Mouse (Mus musculus) neural tube, embryonic 15.5 days (tissue): ENCODE results near the gene Sidt2. TPM values are rescaled to one million over a fixed set of nuclear protein-coding genes. Genes with fewer than 3 reads are reported as not detected.

Experiments used
- ATAC-seq: fragments of 200-750 bp; cut with Nextera tagmentation; 2 replicates; pipeline ENCODE4 v1.8.0; 2017; ENCODE audit warnings: mild to moderate bottlenecking, moderate TSS enrichment, moderate library complexity; ENCODE audit not compliant: low FRiP score
- H3K27ac ChIP-seq: fragments of 300-500 bp; sonication (generic); replicated peaks from 2 replicates; pipeline ENCODE4 v1.5.1; 2015; ENCODE audit warnings: mild to moderate bottlenecking, inconsistent platforms
- H3K27me3 ChIP-seq: fragments of 300-500 bp; sonication (generic); replicated peaks from 2 replicates; pipeline ENCODE4 v1.6.1; 2015; ENCODE audit warnings: inconsistent platforms
- H3K36me3 ChIP-seq: fragments of 300-500 bp; sonication (generic); 2 replicates; pipeline ENCODE4 v1.6.1; 2015; ENCODE audit warnings: inconsistent platforms
- H3K4me1 ChIP-seq: fragments of 300-500 bp; sonication (generic); 2 replicates; pipeline ENCODE4 v1.6.1; 2015; ENCODE audit warnings: inconsistent platforms
- H3K4me2 ChIP-seq: fragments of 300-500 bp; sonication (generic); 2 replicates; pipeline ENCODE4 v1.6.1; 2015; ENCODE audit warnings: inconsistent platforms, mild to moderate bottlenecking, moderate library complexity
- H3K4me3 ChIP-seq: fragments of 300-500 bp; sonication (generic); replicated peaks from 2 replicates; pipeline ENCODE4 v1.5.1; 2015; ENCODE audit warnings: mild to moderate bottlenecking, inconsistent platforms
- H3K9ac ChIP-seq: fragments of 300-500 bp; sonication (generic); replicated peaks from 2 replicates; pipeline ENCODE4 v1.6.1; 2015; ENCODE audit warnings: mild to moderate bottlenecking, inconsistent platforms
- H3K9me3 ChIP-seq: fragments of 300-500 bp; sonication (generic); replicated peaks from 2 replicates; pipeline ENCODE4 v1.6.1; 2016; ENCODE audit warnings: inconsistent platforms
- WGBS: fragments of 180-500 bp; shearing (Covaris S2); methylation state at CpG from one replicate; pipeline ENCODE4 v1.1.7; 2015; ENCODE audit warnings: mixed read lengths; 5-methylcytosine and 5-hydroxymethylcytosine counted together
- polyA plus RNA-seq: library from polyadenylated mRNA; unstranded; fragments of >200 nt; fragmentation: Nextera tagmentation; extraction: Ambion mirVana; gene quantifications from 2 replicates; pipeline ENCODE4 v1.2.1, GENCODE M21; 2015

Gene Sidt2
- polyA plus RNA-seq, 1 experiment from 2014 or later, result 49.2 TPM

DNA sequence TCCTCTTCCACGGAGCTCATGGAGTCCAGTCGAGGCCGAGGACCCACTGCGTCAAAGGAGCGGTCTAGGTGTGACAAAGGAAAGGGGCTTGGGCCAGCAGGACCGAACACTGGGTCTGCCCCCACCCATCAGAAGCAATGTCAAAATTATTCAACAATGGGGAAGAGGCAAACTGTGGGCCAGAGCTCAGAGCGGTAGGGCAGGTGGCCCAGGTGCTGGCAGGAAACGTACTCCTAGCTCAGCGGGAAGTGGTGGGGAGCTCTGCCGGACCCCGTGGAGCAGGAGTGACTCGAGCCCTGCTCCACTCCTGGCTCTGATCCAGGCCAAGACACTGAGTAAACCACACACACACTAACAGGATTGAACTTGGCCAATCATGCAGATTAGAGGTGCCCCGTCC lies 9.3 kb downstream of the Sidt2 start:
- H3K4me3 ChIP-seq, result no peak overlapping the region
- H3K27ac ChIP-seq, result no peak overlapping the region
- no peak for ATAC-seq
- no peaks in the 10 kb centered on the region for H3K9me3 ChIP-seq
- peaks cover 93% of the 10 kb centered on the region for H3K36me3 ChIP-seq
- WGBS, result 87% methylated on average over 13 of the region's 13 CpGs
- H3K9ac ChIP-seq, result no peak overlapping the region
- H3K4me2 ChIP-seq, result no peak overlapping the region
- no peaks in the 10 kb centered on the region for H3K27me3 ChIP-seq
- no peaks in the 10 kb centered on the region for H3K4me1 ChIP-seq

DNA sequence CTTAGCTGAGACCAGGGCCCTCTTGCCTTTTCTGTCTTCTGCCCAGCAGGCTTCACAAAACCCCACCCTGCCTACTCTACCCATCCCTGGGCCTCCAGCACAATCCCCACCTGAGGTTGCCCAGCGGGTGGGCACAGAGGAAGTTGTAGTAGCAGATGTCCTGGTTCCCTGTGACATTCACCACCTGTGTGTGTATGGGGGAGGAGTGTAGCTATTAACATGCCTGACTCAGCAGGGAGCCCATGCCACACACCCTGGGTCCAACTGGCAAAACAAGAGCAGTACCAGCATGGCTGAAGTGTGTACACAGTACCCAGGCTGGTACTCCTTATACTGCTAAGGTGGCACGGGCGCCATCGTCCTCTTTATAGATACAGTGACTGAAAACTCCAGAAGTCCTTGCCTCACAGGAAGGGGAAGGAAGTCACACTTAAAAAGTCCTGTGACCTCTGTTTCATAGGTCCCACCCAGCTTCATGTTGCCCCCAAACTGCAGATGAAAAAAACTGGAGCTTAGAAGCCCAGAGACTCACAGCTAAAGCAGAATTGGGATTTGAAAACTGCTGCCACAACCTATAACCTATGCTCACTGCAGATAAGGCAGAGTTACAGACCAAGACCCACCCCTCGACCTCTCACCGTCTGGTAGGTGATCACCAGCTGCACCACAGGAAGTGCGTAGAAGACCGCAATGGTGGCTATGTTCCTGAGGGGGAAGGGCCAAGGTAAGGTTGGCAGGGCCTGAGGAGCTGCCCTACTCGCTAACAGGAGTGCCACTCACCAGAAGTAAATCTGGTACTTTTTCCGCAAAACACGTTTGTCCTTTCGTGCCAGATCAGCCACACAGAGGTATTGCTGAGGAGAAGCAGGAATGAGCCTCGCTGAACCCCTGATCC lies 10.3 kb downstream of the Sidt2 start:
- peaks cover 88% of the 10 kb centered on the region for H3K36me3 ChIP-seq
- H3K4me3 ChIP-seq, result no peak overlapping the region
- WGBS, result 88% methylated on average over 13 of the region's 13 CpGs
- no peaks in the 10 kb centered on the region for H3K27me3 ChIP-seq
- no peaks in the 10 kb centered on the region for H3K4me1 ChIP-seq
- H3K9ac ChIP-seq, result no peak overlapping the region
- ATAC-seq, result no peak
- no peak overlapping the region for H3K4me2 ChIP-seq
- H3K27ac ChIP-seq, result no peak overlapping the region
- no peaks in the 10 kb centered on the region for H3K9me3 ChIP-seq

DNA sequence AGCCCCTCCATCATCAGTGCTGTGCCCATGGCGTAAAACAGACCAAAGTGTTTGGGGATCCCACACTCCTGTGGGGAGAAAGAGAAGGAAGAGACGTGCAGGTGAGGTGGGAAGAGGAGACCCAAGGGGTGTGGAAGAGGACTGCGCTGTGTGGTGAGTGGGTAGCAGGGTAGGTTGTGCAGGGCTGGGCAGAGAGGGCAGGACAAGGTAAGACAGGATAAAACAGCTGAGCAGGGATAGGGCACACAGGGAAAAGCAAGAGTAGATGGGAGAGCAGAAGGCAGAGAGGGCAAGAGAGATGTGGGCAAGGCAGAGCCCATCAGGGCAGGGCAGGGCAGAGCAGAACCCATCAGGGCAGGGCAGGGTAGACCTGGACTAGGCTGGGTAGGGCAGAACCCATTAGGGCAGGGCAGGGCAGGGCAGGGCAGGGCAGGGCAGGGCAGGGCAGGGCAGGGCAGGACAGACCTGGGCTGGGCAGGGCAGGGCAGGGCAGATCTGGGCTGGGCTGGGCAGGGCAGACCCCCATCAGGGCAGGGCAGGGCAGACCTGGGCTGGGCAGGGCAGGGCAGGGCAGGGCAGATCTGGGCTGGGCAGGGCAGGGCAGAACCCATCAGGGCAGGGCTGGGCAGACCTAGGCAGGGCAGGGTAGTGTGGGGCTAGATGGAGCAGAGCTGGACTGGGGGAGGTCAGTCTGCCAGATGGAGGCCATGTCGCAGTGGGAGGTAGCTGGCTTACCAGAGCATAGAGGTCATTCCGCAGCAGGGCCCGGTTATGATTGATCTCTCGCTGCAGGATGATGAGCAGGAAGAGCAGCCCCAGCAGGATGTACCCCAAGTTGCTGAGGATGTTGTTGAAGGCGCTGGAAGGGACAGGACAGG lies 11.2 kb downstream of the Sidt2 start:
- Histone ChIP-seq H3K4me3 (no peak overlapping the region), H3K27me3 (no peaks in the 10 kb centered on the region), H3K27ac (no peak overlapping the region), H3K4me1 (no peaks in the 10 kb centered on the region), H3K4me2 (no peak overlapping the region), H3K36me3 (peaks cover 88% of the 10 kb centered on the region), H3K9ac (no peak overlapping the region), H3K9me3 (no peaks in the 10 kb centered on the region)
- no peak for ATAC-seq
- WGBS, result 85% methylated on average over 8 of the region's 8 CpGs

DNA sequence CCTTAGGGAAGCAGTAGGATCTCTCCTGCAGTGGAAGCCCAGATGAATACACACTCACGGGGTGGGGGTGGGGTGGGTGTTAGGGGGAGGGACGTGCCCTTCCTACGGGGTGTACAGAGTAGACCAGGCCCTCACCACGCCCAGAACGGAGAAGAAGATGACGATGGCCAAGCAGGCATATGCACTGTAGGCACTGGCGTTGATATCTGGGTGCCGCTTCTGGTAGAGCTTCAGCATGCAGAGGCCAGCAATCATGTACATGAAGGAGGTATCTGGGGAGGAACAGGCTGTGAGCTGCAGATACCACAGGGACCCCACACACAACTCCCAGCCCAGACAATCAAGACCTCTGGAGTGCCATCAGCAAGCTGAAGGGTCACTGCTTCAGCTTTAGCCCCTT lies 12.1 kb downstream of the Sidt2 start:
- H3K36me3 ChIP-seq, result peaks cover 90% of the 10 kb centered on the region
- WGBS, result 94% methylated on average over 8 of the region's 8 CpGs
- H3K27ac ChIP-seq, result no peak overlapping the region
- no peaks in the 10 kb centered on the region for H3K27me3 ChIP-seq
- H3K9ac ChIP-seq, result no peak overlapping the region
- H3K9me3 ChIP-seq, result no peaks in the 10 kb centered on the region
- ATAC-seq, result no peak
- no peak overlapping the region for H3K4me2 ChIP-seq
- no peaks in the 10 kb centered on the region for H3K4me1 ChIP-seq
- no peak overlapping the region for H3K4me3 ChIP-seq

DNA sequence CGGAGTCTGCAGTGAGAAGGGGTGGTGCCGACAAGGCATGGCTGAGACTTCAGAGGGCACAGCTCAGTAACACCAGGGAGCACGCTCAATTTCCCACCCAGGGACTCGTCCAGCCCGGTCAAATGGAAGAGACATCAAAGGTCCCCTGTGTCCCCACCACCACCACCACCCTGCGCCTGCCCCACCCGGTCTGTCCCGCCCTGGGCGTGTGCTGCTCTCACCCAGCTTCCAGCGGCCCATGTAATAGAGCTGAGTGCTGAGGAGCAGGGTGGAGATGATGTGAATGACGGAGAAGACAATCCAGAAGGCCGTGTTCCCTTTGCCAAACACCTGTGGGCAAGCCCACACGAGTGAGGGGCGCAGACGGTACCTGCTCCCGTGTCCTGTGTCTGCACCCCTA lies 12.6 kb downstream of the Sidt2 start:
- Histone ChIP-seq H3K9ac (no peak overlapping the region), H3K9me3 (no peaks in the 10 kb centered on the region), H3K27ac (no peak overlapping the region), H3K4me2 (no peak overlapping the region), H3K27me3 (no peaks in the 10 kb centered on the region), H3K4me3 (no peak overlapping the region), H3K36me3 (peaks cover 87% of the 10 kb centered on the region), H3K4me1 (no peaks in the 10 kb centered on the region)
- no peak for ATAC-seq
- WGBS, result 95% methylated on average over 16 of the region's 16 CpGs

DNA sequence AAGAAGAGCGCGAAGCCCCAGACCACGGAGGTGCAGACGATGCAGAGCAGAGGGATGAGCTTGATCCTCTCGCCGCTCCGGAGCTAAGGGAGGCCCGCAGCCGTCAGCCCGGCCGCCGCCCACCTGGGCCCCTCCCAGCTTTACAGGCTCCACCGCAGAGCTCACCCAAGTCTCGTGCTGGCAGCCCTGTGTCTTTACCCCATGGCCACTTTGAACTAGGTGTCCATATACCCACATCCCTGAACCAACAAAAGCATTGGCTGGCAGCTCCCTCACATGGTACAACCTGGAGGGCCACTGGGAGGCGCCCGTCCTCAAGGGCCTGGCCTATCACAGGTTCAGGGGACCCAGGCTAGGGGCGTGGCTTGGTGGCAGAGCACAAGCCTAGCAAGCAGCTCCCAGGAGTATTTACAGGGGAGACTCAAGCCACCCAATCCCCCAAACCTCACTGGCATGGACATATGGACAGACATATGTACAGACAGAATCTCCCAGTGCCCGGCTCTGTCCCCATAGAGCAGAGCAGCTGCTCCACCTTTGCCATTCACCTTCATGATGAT lies 13.6 kb downstream of the Sidt2 start:
- H3K9ac ChIP-seq, result no peak overlapping the region
- H3K4me3 ChIP-seq, result no peak overlapping the region
- 60% methylated on average over 18 of the region's 18 CpGs for WGBS
- no peak for ATAC-seq
- no peaks in the 10 kb centered on the region for H3K9me3 ChIP-seq
- H3K4me1 ChIP-seq, result 0 out of 2 replicates have a peak, but pooled peaks cover 3% of the 10 kb centered on the region
- H3K4me2 ChIP-seq, result no peak overlapping the region
- peaks cover 79% of the 10 kb centered on the region for H3K36me3 ChIP-seq
- no peak overlapping the region for H3K27ac ChIP-seq
- H3K27me3 ChIP-seq, result 0 out of 2 replicates have a peak, but pooled peaks cover 3% of the 10 kb centered on the region

DNA sequence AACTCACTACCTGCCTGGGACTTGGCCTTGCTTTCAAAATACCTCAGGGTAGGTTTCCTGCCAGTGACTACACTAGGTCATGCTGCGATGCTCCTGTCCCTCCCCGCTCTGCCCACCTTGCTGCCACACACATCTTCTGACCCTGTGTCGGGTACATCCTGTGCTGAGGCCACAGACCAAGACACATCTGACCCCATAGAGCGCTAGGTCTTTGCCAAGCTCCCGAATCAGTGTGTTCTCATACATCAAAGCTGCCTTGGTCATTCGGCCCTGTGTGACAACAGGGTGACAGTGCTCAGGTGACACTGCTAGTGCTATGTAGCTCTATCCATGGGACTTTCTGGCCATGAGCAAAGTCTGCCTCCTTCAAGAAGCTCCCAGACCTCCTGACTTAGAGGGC lies 15.3 kb downstream of the Sidt2 start:
- Histone ChIP-seq H3K4me2 (no peak overlapping the region), H3K36me3 (peaks cover 63% of the 10 kb centered on the region), H3K9me3 (no peaks in the 10 kb centered on the region), H3K27ac (no peak overlapping the region), H3K27me3 (0 out of 2 replicates have a peak, but pooled peaks cover 6% of the 10 kb centered on the region), H3K9ac (no peak overlapping the region), H3K4me1 (peaks cover 10% of the 10 kb centered on the region), H3K4me3 (no peak overlapping the region)
- over 99% methylated on average over 6 of the region's 6 CpGs for WGBS
- no peak for ATAC-seq

DNA sequence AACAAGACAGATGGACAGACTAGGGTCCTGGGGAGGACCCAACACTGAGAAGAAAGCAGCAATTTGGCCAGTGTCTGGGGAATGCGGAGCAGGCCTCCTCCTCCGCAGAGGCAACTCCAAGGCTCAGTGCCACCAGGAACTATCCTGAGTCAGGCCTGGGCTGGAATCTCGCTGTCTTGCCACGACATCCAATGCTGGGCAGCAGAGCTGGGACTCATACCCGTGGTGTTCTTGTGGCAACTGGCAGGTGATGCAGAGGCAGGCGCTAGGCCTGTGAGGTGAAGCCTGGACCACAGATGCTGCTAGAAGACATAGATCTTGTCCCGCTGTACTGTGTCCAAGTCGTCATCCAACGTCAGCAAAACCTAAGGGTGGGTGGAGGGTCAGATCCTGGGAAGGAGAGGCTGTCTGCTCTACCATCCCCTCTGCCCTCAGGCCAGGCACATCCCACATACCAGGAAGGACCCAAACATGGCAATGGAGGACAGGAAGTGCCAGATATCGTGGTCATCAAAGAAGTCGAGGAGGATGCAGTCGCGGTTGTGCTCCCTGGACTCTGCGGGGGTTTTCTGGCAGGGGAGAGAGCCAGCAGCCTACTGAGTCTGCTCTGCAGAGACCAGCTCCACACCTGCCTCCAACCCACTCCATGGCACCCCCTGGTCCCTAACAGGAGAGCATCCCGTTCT lies 16.0 kb downstream of the Sidt2 start:
- H3K4me3 ChIP-seq, result no peak overlapping the region
- H3K27ac ChIP-seq, result no peak overlapping the region
- no peak overlapping the region for H3K9ac ChIP-seq
- 0 out of 2 replicates have a peak, but pooled peaks cover 6% of the 10 kb centered on the region for H3K27me3 ChIP-seq
- no peak for ATAC-seq
- H3K4me1 ChIP-seq, result peaks cover 10% of the 10 kb centered on the region
- peaks cover 56% of the 10 kb centered on the region for H3K36me3 ChIP-seq
- H3K4me2 ChIP-seq, result no peak overlapping the region
- 88% methylated on average over 15 of the region's 15 CpGs for WGBS
- H3K9me3 ChIP-seq, result no peaks in the 10 kb centered on the region

DNA sequence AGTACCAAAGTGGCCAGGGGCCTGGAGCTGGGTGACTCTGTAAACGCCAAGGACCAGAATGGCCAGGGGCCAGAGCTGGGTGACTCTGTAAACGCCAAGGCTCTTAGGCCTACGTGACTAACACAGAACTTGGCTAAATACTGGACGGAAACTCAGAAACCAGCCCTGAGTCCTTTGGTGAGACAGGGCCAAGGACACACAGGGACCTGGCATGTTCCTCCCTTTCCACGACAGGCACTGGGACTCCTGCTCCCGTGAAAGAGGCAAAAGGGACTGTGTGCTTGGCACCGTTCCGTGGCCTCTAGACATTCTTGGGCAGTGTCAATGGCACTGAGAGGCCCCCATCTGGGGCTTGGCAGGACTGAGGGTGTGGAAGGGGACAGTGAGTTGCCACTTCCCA lies 17.0 kb downstream of the Sidt2 start:
- H3K9me3 ChIP-seq, result no peaks in the 10 kb centered on the region
- no peak overlapping the region for H3K9ac ChIP-seq
- 0 out of 2 replicates have a peak, but pooled peaks cover 6% of the 10 kb centered on the region for H3K27me3 ChIP-seq
- H3K27ac ChIP-seq, result no peak overlapping the region
- H3K4me2 ChIP-seq, result no peak overlapping the region
- WGBS, result 92% methylated on average over 8 of the region's 8 CpGs
- peaks cover 10% of the 10 kb centered on the region for H3K4me1 ChIP-seq
- H3K36me3 ChIP-seq, result peaks cover 47% of the 10 kb centered on the region
- ATAC-seq, result no peak
- no peak overlapping the region for H3K4me3 ChIP-seq

DNA sequence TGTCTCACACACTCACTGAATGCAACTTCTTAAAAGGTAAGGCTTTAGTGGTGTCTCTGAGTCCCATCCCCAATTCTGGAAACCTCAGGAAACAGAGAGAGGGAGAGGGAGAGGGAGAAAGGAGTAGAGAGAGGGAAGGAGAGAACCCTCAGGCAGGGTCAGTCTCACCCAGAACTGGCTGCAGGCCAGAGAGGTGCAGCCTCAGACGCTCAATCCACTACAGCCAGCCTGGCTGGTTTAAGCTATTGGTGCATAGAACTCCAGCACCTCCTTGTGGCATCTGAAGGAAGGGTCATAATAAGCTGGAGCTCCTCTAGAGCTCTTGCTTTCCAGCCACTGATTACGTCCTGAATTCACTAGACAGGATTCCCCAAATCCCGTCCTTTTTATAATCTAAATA lies 18.2 kb downstream of the Sidt2 start:
- peak; percentile 78 for ATAC-seq
- Histone ChIP-seq H3K4me3 (no peak overlapping the region), H3K27ac (no peak overlapping the region), H3K4me1 (peaks cover 14% of the 10 kb centered on the region), H3K9me3 (no peaks in the 10 kb centered on the region), H3K36me3 (peaks cover 35% of the 10 kb centered on the region), H3K4me2 (no peak overlapping the region), H3K27me3 (0 out of 2 replicates have a peak, but pooled peaks cover 6% of the 10 kb centered on the region), H3K9ac (no peak overlapping the region)
- 28% methylated on average over 3 of the region's 3 CpGs for WGBS

DNA sequence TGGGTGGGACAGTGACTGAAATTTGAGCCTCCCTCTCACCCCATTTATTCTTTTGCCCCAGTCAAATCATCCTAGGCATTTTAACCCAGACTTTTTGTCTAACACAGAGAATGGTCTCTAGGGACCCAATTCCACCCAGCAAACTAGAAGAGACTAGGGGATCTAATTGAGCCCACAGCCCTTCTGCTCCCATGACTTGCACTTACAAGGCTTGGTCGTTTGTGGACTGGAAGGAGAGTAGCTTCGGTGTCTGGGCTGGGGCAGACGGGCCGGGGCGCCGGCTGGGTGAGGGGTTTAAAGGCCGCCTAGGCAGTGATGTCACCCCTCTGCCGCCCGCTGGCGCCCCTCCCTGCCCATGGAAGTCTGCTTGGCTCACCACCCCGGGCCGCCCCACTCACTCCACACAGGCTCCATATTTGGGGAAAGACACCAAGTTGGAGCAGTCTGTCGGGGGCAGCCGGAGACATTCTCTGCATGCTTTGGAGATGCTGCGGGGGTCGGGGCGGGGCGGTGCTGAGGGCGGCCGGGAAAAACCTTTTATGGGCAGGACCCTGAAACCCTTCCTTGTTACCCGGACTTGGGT lies 19.3 kb downstream of the Sidt2 start, which contains the start of gene Tagln:
Gene Tagln (minus strand): TSS at position 431 of the 583 bp plus-strand sequence.
- Histone ChIP-seq H3K4me1 (peaks cover 14% of the 10 kb centered on the region), H3K4me2 (peak within 1 kb of the TSS; percentile 41), H3K9me3 (no peaks in the 10 kb centered on the region), H3K9ac (0 out of 2 replicates have a peak within 1 kb of the TSS, but pooled peaks have one; percentile 14), H3K27me3 (0 out of 2 replicates have a peak, but pooled peaks cover 6% of the 10 kb centered on the region), H3K27ac (no peak within 1 kb of the TSS), H3K4me3 (peak within 1 kb of the TSS; percentile 13), H3K36me3 (peaks cover 36% of the 10 kb centered on the region)
- peak; percentile 54; the same call in 1 of the 2 replicates for ATAC-seq
- 12% methylated on average over 21 of the region's 21 CpGs for WGBS
